Mouse (Mus musculus): Measurements from ENCODE around the gene Prmt8.

- TF ChIP-seq CTCF (conservative IDR thresholded peaks at IDR 0.05; ENCODE audit: insufficient read depth, insufficient read length, low read depth, low read length) (no peak), POLR2A (IDR thresholded peaks at IDR 0.05; ENCODE audit: low read depth, low read length) (no peak)
These were observed 3.7 kb downstream of the Prmt8 start for GRCm38 (mm10) chr6:127765573-127765972.
